Mouse (Mus musculus) cortical plate, adult 2 months (tissue): ENCODE measurements around the gene Dleu7.

Experiments used
- CTCF ChIP-seq: fragments of 200-500 bp; IDR thresholded peaks from 2 replicates; pipeline ENCODE4 v1.5.1; 2011; ENCODE audit warnings: mild to moderate bottlenecking, control low read depth, low read length; ENCODE audit not compliant: insufficient read depth; ENCODE audit errors: extremely low read depth
- POLR2A ChIP-seq: fragments of 200-500 bp; IDR thresholded peaks from 2 replicates; pipeline ENCODE4 v1.6.1; 2011; ENCODE audit warnings: mild to moderate bottlenecking, low read length, control low read depth; ENCODE audit not compliant: insufficient read depth; ENCODE audit errors: extremely low read depth

GRCm38 (mm10) chr14:62309026-62309425 lies 16.2 kb upstream of the Dleu7 start:
- no peak for TF ChIP-seq CTCF
- TF ChIP-seq POLR2A, result no peak
